Mouse (Mus musculus) MEL (cell line): ENCODE measurements around the gene Acyp1. TPM values are rescaled to one million over a fixed set of nuclear protein-coding genes. Genes with fewer than 3 reads are reported as not detected.

Source experiments
- DNase-seq: peaks from one replicate; pipeline ENCODE4 v3.0.0; 2011; ENCODE audit warnings: low read depth, low spot score
- H3K27ac ChIP-seq: 2 replicates; pipeline ENCODE4 v1.5.1; 2012; ENCODE audit warnings: low read depth, mild to moderate bottlenecking, control low read depth, low read length, moderate library complexity; ENCODE audit not compliant: control insufficient read depth
- H3K27me3 ChIP-seq, 2 experiments: fragments of 150-350 bp in 1 of 2; sonication (generic) in 1 of 2; 2 replicates each; pipeline ENCODE4 v1.6.1; 2012; ENCODE audit warnings: low read length in 2 of 2, mild to moderate bottlenecking in 2 of 2, improper control_type of control experiment in 1 of 2, moderate library complexity in 1 of 2; ENCODE audit not compliant: insufficient read depth in 2 of 2, control insufficient read depth in 1 of 2
- H3K36me3 ChIP-seq, 2 experiments: 2 replicates each; pipeline ENCODE4 v1.6.1; 2012 to 2014; ENCODE audit warnings: low read length in 2 of 2, improper control_type of control experiment in 1 of 2, inconsistent platforms in 1 of 2, mild to moderate bottlenecking in 1 of 2; ENCODE audit not compliant: insufficient read depth in 2 of 2, control insufficient read depth in 1 of 2
- H3K4me1 ChIP-seq, 2 experiments: fragments of 150-350 bp in 1 of 2; sonication (generic) in 1 of 2; 2 replicates each; pipeline ENCODE4 v1.6.1; 2012; ENCODE audit warnings: low read length in 2 of 2, improper control_type of control experiment in 1 of 2, mild to moderate bottlenecking in 1 of 2; ENCODE audit not compliant: insufficient read depth in 2 of 2, control insufficient read depth in 1 of 2
- H3K4me3 ChIP-seq, 2 experiments: fragments of 150-350 bp in 1 of 2; sonication (generic) in 1 of 2; 2 replicates each; pipeline ENCODE4 v1.5.1; 2012; ENCODE audit warnings: low read depth in 2 of 2, low read length in 2 of 2, mild to moderate bottlenecking in 2 of 2, moderate library complexity in 2 of 2, control low read depth in 1 of 2, improper control_type of control experiment in 1 of 2; ENCODE audit not compliant: control insufficient read depth in 1 of 2, insufficient read depth in 1 of 2
- H3K79me2 ChIP-seq: 2 replicates; pipeline ENCODE4 v1.6.1; 2012; ENCODE audit warnings: mild to moderate bottlenecking, low read length, moderate library complexity; ENCODE audit not compliant: control insufficient read depth, poor library complexity, insufficient read depth
- H3K9ac ChIP-seq: 2 replicates; pipeline ENCODE4 v1.6.1; 2012; ENCODE audit warnings: low read depth, mild to moderate bottlenecking, control low read depth, low read length, moderate library complexity; ENCODE audit not compliant: control insufficient read depth, poor library complexity, severe bottlenecking
- H3K9me3 ChIP-seq: fragments of 150-350 bp; sonication (generic); replicated peaks from 2 replicates; pipeline ENCODE4 v1.6.1; 2012; ENCODE audit warnings: mild to moderate bottlenecking, low read length, improper control_type of control experiment, moderate library complexity; ENCODE audit not compliant: insufficient read depth
- BHLHE40 ChIP-seq: IDR thresholded peaks from 2 replicates; pipeline ENCODE4 v1.6.1; 2012; ENCODE audit warnings: low read depth, mild to moderate bottlenecking, inconsistent platforms, low read length, improper control_type of control experiment, borderline replicate concordance
- CTCF ChIP-seq, 3 experiments: IDR thresholded peaks in 2 of 3; conservative IDR thresholded peaks in 1 of 3; 2 replicates each; pipeline ENCODE4 v1.5.1; 2011 to 2012; ENCODE audit warnings: low read length in 3 of 3, low read depth in 2 of 3, mild to moderate bottlenecking in 2 of 3, improper control_type of control experiment in 1 of 3, inconsistent platforms in 1 of 3, mixed read lengths in 1 of 3, moderate library complexity in 1 of 3; ENCODE audit not compliant: control insufficient read depth in 1 of 3, insufficient read depth in 1 of 3, poor library complexity in 1 of 3, severe bottlenecking in 1 of 3
- E2F4 ChIP-seq: IDR thresholded peaks from 2 replicates; pipeline ENCODE4 v1.6.1; 2011; ENCODE audit warnings: low read depth, low read length, improper control_type of control experiment, borderline replicate concordance
- ETS1 ChIP-seq: IDR thresholded peaks from 2 replicates; pipeline ENCODE4 v1.6.1; 2012; ENCODE audit warnings: low read depth, mild to moderate bottlenecking, inconsistent platforms, low read length, improper control_type of control experiment, moderate library complexity
- HCFC1 ChIP-seq: IDR thresholded peaks from 2 replicates; pipeline ENCODE4 v1.6.1; 2012; ENCODE audit warnings: low read depth, mild to moderate bottlenecking, inconsistent platforms, low read length, improper control_type of control experiment, moderate library complexity
- MAX ChIP-seq: IDR thresholded peaks from 2 replicates; pipeline ENCODE4 v1.6.1; 2011; ENCODE audit warnings: low read length, improper control_type of control experiment
- MXI1 ChIP-seq: IDR thresholded peaks from 2 replicates; pipeline ENCODE4 v1.6.1; 2011; ENCODE audit warnings: mild to moderate bottlenecking, low read depth, low read length, improper control_type of control experiment
- MYC ChIP-seq: IDR thresholded peaks from 2 replicates; pipeline ENCODE4 v1.6.1; 2011; ENCODE audit warnings: low read depth, mild to moderate bottlenecking, low read length, improper control_type of control experiment, moderate library complexity
- NELFE ChIP-seq: IDR thresholded peaks from 2 replicates; pipeline ENCODE4 v1.6.1; 2011; ENCODE audit warnings: low read depth, low read length, improper control_type of control experiment
- NRF1 ChIP-seq: IDR thresholded peaks from 2 replicates; pipeline ENCODE4 v1.6.1; 2014; ENCODE audit warnings: low read depth, mild to moderate bottlenecking, inconsistent platforms, low read length, improper control_type of control experiment, moderate library complexity; ENCODE audit not compliant: poor library complexity, insufficient read depth, severe bottlenecking
- POLR2A ChIP-seq, 2 experiments: IDR thresholded peaks; 2 replicates each; pipeline ENCODE4 v1.6.1; 2011 to 2012; ENCODE audit warnings: low read length in 2 of 2, mild to moderate bottlenecking in 2 of 2, control low read depth in 1 of 2, improper control_type of control experiment in 1 of 2, low read depth in 1 of 2, moderate library complexity in 1 of 2; ENCODE audit not compliant: control insufficient read depth in 1 of 2, insufficient read depth in 1 of 2, poor library complexity in 1 of 2
- POLR2AphosphoS5 ChIP-seq: IDR thresholded peaks from 2 replicates; pipeline ENCODE4 v1.6.1; 2012; ENCODE audit warnings: low read depth, borderline replicate concordance, mild to moderate bottlenecking, inconsistent platforms, low read length, moderate library complexity, mixed read lengths
- RAD21 ChIP-seq: IDR thresholded peaks from 2 replicates; pipeline ENCODE4 v1.6.1; 2011; ENCODE audit warnings: mild to moderate bottlenecking, low read depth, low read length, improper control_type of control experiment
- SIN3A ChIP-seq: IDR thresholded peaks from 2 replicates; pipeline ENCODE4 v1.6.1; 2012; ENCODE audit warnings: low read length, improper control_type of control experiment, inconsistent platforms
- SMC3 ChIP-seq: IDR thresholded peaks from 2 replicates; pipeline ENCODE4 v1.6.1; 2011; ENCODE audit warnings: low read depth, low read length, improper control_type of control experiment
- TAL1 ChIP-seq: IDR thresholded peaks from 2 replicates; pipeline ENCODE4 v1.6.1; 2012; ENCODE audit warnings: mild to moderate bottlenecking, inconsistent platforms, low read length, moderate library complexity, mixed read lengths
- TBP ChIP-seq: IDR thresholded peaks from 2 replicates; pipeline ENCODE4 v1.8.0; 2011; ENCODE audit warnings: low read depth, low read length, improper control_type of control experiment
- TCF12 ChIP-seq: IDR thresholded peaks from 2 replicates; pipeline ENCODE4 v1.6.1; 2014; ENCODE audit warnings: low read depth, mild to moderate bottlenecking, inconsistent platforms, low read length, improper control_type of control experiment, moderate library complexity
- USF1 ChIP-seq: IDR thresholded peaks from 2 replicates; pipeline ENCODE4 v1.6.1; 2014; ENCODE audit warnings: low read depth, mild to moderate bottlenecking, inconsistent platforms, low read length, improper control_type of control experiment, moderate library complexity
- ZC3H11A ChIP-seq: IDR thresholded peaks from 2 replicates; pipeline ENCODE4 v1.6.1; 2012; ENCODE audit warnings: low read depth, mild to moderate bottlenecking, inconsistent platforms, low read length, improper control_type of control experiment
- ZNF384 ChIP-seq: IDR thresholded peaks from 2 replicates; pipeline ENCODE4 v1.6.1; 2012; ENCODE audit warnings: low read depth, mild to moderate bottlenecking, inconsistent platforms, low read length, improper control_type of control experiment
- polyA plus RNA-seq, 2 experiments: library from polyadenylated mRNA; stranded (reverse) in 1 of 2; unstranded in 1 of 2; fragments of >175 nt in 1 of 2; fragments of >200 nt in 1 of 2; gene quantifications; 2 replicates each; pipeline versions ENCODE4 v1.2.1 to v1.2.4; 2012; ENCODE audit warnings: low replicate concordance in 2 of 2, low read depth in 1 of 2; ENCODE audit not compliant: insufficient read length in 2 of 2, insufficient read depth in 1 of 2, missing spikeins in 1 of 2
- total RNA-seq: library from RNA; depleted of rRNA; stranded (reverse); fragments of 300-350 nt; gene quantifications from 2 replicates; pipeline ENCODE4 v1.2.3, GENCODE M21; 2012

The Acyp1 gene
- total and polyA plus RNA-seq, 3 experiments: 47.4 to 54.5 TPM; not detected in 1

DNA sequence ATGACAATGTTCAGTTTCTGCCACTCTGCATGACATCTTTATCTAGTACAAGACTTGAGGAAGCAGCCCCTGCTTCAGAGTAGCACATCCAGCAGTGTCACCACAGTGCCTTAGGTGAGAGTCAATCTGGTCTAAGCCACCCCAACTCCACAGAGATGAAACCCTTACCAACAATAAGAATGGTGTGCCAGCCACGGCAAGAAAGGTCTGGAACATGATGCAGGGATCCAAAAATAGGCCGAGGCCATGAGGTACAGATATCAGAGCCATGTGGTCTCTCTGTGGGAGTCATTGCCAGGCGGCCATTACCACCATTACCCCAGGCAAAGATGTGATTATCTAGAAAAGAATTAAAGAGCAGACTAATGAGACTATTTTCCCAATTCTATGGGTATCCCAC lies 20.4 kb upstream of the Acyp1 start:
- no peak for TF ChIP-seq TAL1
- no peak for TF ChIP-seq ETS1
- TF ChIP-seq NELFE: no peak
- TF ChIP-seq TCF12: no peak
- no peak for TF ChIP-seq E2F4
- no peak for TF ChIP-seq NRF1
- TF ChIP-seq POLR2A (IDR thresholded peaks at IDR 0.05; ENCODE audit: control insufficient read depth in 1 of 2, insufficient read depth in 1 of 2, low read depth in 1 of 2, low read length in 2 of 2, poor library complexity in 1 of 2): no peak
- no peak for TF ChIP-seq HCFC1
- TF ChIP-seq USF1: no peak
- TF ChIP-seq ZC3H11A: no peak
- TF ChIP-seq POLR2AphosphoS5: no peak
- TF ChIP-seq SMC3: no peak
- no peak for TF ChIP-seq RAD21
- no peak for TF ChIP-seq MAX
- TF ChIP-seq TBP: no peak
- TF ChIP-seq ZNF384: no peak
- no peak for TF ChIP-seq BHLHE40
- TF ChIP-seq, all 39 proteins: peak for 0
- H3K4me3 ChIP-seq: no peak overlapping the region
- no peaks in the 10 kb centered on the region for H3K4me1 ChIP-seq
- no peaks in the 10 kb centered on the region for H3K79me2 ChIP-seq
- no peak for DNase-seq
- no peaks in the 10 kb centered on the region for H3K9me3 ChIP-seq
- H3K9ac ChIP-seq: no peak overlapping the region
- H3K36me3 ChIP-seq: peaks cover 0 to 12% of the 10 kb centered on the region in 2 experiments; a peak in 2 of 4 replicates
- no peak overlapping the region for H3K27ac ChIP-seq
- H3K27me3 ChIP-seq: no peaks in the 10 kb centered on the region

DNA sequence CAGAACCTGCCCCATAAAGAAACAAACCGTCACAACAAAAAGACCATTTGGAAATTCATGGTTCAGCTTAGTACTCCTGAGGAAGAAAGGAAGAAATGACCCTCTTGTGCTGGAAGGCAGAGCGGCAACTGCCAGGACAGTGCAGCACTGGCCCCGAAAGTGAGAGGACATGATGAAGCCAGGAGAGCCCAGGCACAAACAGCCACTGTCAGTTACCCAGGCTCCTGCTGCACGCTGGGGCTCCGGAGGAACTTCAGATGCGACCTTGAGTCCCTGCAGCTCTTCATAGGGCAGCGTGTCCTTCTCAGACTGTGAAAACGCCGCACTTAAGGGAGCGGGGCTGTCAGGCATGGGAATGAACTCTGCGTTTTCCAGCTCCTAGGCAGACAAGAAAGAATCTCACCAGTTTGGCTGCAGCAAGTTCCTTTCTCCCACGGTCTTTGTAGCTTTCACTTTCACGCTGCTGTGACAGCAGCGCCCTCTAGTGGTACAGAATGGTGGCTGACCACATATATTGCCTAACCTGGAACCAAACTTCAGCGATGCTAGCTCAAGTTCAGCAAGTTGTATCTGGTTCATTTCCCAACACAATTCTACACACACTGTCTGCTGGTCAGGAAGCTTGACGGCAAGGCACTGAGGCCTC lies 17.1 kb upstream of the Acyp1 start:
- H3K9ac ChIP-seq: peak overlapping the region; percentile 33
- H3K36me3 ChIP-seq: peaks cover 0 to 11% of the 10 kb centered on the region in 2 experiments; a peak in 2 of 4 replicates
- no peaks in the 10 kb centered on the region for H3K27me3 ChIP-seq
- no peaks in the 10 kb centered on the region for H3K9me3 ChIP-seq
- no peaks in the 10 kb centered on the region for H3K79me2 ChIP-seq
- H3K4me1 ChIP-seq: no peaks in the 10 kb centered on the region
- peak; percentile 97 for TF ChIP-seq RAD21
- TF ChIP-seq MXI1: no peak
- TF ChIP-seq MYC: 0 out of 2 replicates have a peak, but pooled peaks have one; percentile 28
- TF ChIP-seq E2F4: no peak
- peak; percentile 87 for TF ChIP-seq ZC3H11A
- peak; percentile 38; the same call in 1 of the 2 replicates for TF ChIP-seq SIN3A
- no peak for TF ChIP-seq MAX
- TF ChIP-seq HCFC1: 0 out of 2 replicates have a peak, but pooled peaks have one; percentile 41
- peak; percentile 94 for TF ChIP-seq SMC3
- no peak for TF ChIP-seq TAL1
- TF ChIP-seq CTCF (IDR thresholded peaks at IDR 0.05 in 2 of 3, conservative IDR thresholded peaks at IDR 0.05 in 1 of 3; ENCODE audit: control insufficient read depth in 1 of 3, insufficient read depth in 1 of 3, low read depth in 2 of 3, low read length in 3 of 3, poor library complexity in 1 of 3, severe bottlenecking in 1 of 3): peak; percentile 95 to 99 (median 97)
- peak; percentile 86 for DNase-seq
- H3K4me3 ChIP-seq: peak overlapping the region in 1 of 2 experiments; percentile 32; a peak in 2 of 4 replicates
- no peak overlapping the region for H3K27ac ChIP-seq
